12 mouse cellular contexts compared by ENCODE assay signal in genomic region chr6:45885486-45885885, GRCm38 (mm10).
"Had no signal": no experiment of that assay in that cellular context is flagged by ENCODE, and none has a peak within 500 bp of the region (broad histone marks: within the 10 kb centered on the region; RNA-seq: fewer than 3 reads in every experiment).

No protein-coding gene starts in this region.

- DNase-seq: left cerebral cortex, postnatal 4 days; liver; liver, embryonic 13.5 days; liver, postnatal 0 days; lung, adult 18-20 months; lung, adult 2 months; lung, embryonic 14.5 days; lung, postnatal 10 days; lung, postnatal 14 days; lung, postnatal 36 days; lung, postnatal 4 days; midbrain, embryonic 14.5 days had no signal
